Mouse (Mus musculus) ES-CJ7 (cell line): ENCODE measurements around the gene Kcnip2.
"Not testable (repeated sequence)": the region's sequence is repeated elsewhere in the genome, so short reads cannot be mapped to it uniquely, and the experiment has no call there.

Experiments used
- DNase-seq: peaks from one replicate; pipeline ENCODE4 v3.0.0; 2011; ENCODE audit warnings: low read depth, low spot score

Gene Kcnip2

GRCm38 (mm10) chr19:45812115-45812514 is 3.7 kb downstream of the Kcnip2 start:
- DNase-seq: peak; percentile 84

GRCm38 (mm10) chr19:45811028-45811674 is 4.7 kb downstream of the Kcnip2 start:
- no peak for DNase-seq

GRCm38 (mm10) chr19:45807732-45808131 is 8.1 kb downstream of the Kcnip2 start:
- DNase-seq: no peak

GRCm38 (mm10) chr19:45805817-45806216 is 10.0 kb downstream of the Kcnip2 start:
- not testable (repeated sequence) for DNase-seq

- peak; percentile 73 for DNase-seq
Measured at GRCm38 (mm10) chr19:45804593-45805368, 11.1 kb downstream of the Kcnip2 start.

GRCm38 (mm10) chr19:45803408-45803807 is 12.5 kb downstream of the Kcnip2 start:
- no peak for DNase-seq

GRCm38 (mm10) chr19:45802702-45803101 is 13.2 kb downstream of the Kcnip2 start:
- DNase-seq: no peak

GRCm38 (mm10) chr19:45796879-45797278 is 19.0 kb downstream of the Kcnip2 start:
- peak; percentile 67 for DNase-seq

GRCm38 (mm10) chr19:45796061-45796556 is 19.8 kb downstream of the Kcnip2 start:
- DNase-seq: peak; percentile 93

- DNase-seq: peak; percentile 46
Measured at GRCm38 (mm10) chr19:45795406-45795944, 20.4 kb downstream of the Kcnip2 start.

- no peak for DNase-seq
Measured at GRCm38 (mm10) chr19:45794718-45795117, 21.1 kb downstream of the Kcnip2 start.

- no peak for DNase-seq
Measured at GRCm38 (mm10) chr19:45792404-45792803, 23.5 kb downstream of the Kcnip2 start.

GRCm38 (mm10) chr19:45789888-45790874 is 25.7 kb downstream of the Kcnip2 start:
- DNase-seq: peak; percentile 89

- no peak for DNase-seq
Measured at GRCm38 (mm10) chr19:45789365-45789764, 26.5 kb downstream of the Kcnip2 start.

- DNase-seq: no peak
Measured at GRCm38 (mm10) chr19:45788337-45788736, 27.5 kb downstream of the Kcnip2 start.

GRCm38 (mm10) chr19:45787450-45787849 is 28.4 kb downstream of the Kcnip2 start:
- DNase-seq: no peak

- DNase-seq: no peak
Measured at GRCm38 (mm10) chr19:45785470-45785869, 30.4 kb downstream of the Kcnip2 start.

GRCm38 (mm10) chr19:45783933-45784576 is 31.8 kb downstream of the Kcnip2 start:
- DNase-seq: peak; percentile 28

- DNase-seq: peak; percentile 99
Measured at GRCm38 (mm10) chr19:45783181-45783932, 32.5 kb downstream of the Kcnip2 start, which contains the start of gene Mgea5. TSS of gene Mgea5 (minus strand) at chr19:45783837.
